Mouse (Mus musculus) midbrain, embryonic 16.5 days (tissue): ENCODE results near the gene Fbxo31. TPM values are rescaled to one million over a fixed set of nuclear protein-coding genes. Genes with fewer than 3 reads are reported as not detected.

Experiments
- ATAC-seq: fragments of 200-750 bp; cut with Nextera tagmentation; 2 replicates; pipeline ENCODE4 v1.8.0; 2017; ENCODE audit warnings: moderate TSS enrichment
- H3K27ac ChIP-seq: fragments of 300-500 bp; sonication (generic); 2 replicates; pipeline ENCODE4 v1.5.1; 2014; ENCODE audit warnings: mild to moderate bottlenecking, low read length, mixed read lengths
- H3K27me3 ChIP-seq: fragments of 300-500 bp; sonication (generic); 2 replicates; pipeline ENCODE4 v1.6.1; 2014; ENCODE audit warnings: low read depth, low read length, mixed read lengths; ENCODE audit not compliant: control insufficient read depth, insufficient read depth
- H3K36me3 ChIP-seq: fragments of 300-500 bp; sonication (generic); 2 replicates; pipeline ENCODE4 v1.6.1; 2014; ENCODE audit warnings: mild to moderate bottlenecking, low read length, moderate library complexity, mixed read lengths; ENCODE audit not compliant: control insufficient read depth, insufficient read depth
- H3K4me1 ChIP-seq: fragments of 300-500 bp; sonication (generic); 2 replicates; pipeline ENCODE4 v1.6.1; 2014; ENCODE audit warnings: mild to moderate bottlenecking, low read length, mixed read lengths; ENCODE audit not compliant: control insufficient read depth, insufficient read depth
- H3K4me2 ChIP-seq: fragments of 300-500 bp; sonication (generic); 2 replicates; pipeline ENCODE4 v1.6.1; 2014; ENCODE audit warnings: mild to moderate bottlenecking, low read length, mixed read lengths
- H3K4me3 ChIP-seq: fragments of 300-500 bp; sonication (generic); 2 replicates; pipeline ENCODE4 v1.5.1; 2014; ENCODE audit warnings: low read depth, mild to moderate bottlenecking, low read length, moderate library complexity, mixed read lengths
- H3K9ac ChIP-seq: fragments of 300-500 bp; sonication (generic); 2 replicates; pipeline ENCODE4 v1.6.1; 2014; ENCODE audit warnings: low read depth, low read length, mixed read lengths
- H3K9me3 ChIP-seq: fragments of 300-500 bp; sonication (generic); replicated peaks from 2 replicates; pipeline ENCODE4 v1.6.1; 2014; ENCODE audit warnings: mild to moderate bottlenecking, low read length, mixed read lengths; ENCODE audit not compliant: control insufficient read depth, poor library complexity, severe bottlenecking
- WGBS: fragments of 180-500 bp; shearing (Covaris S2); extraction: QIAGEN DNeasy Blood & Tissue Kit; methylation state at CpG from one replicate; pipeline ENCODE4 v1.1.7; 2014; 5-methylcytosine and 5-hydroxymethylcytosine counted together
- polyA plus RNA-seq: library from polyadenylated mRNA; unstranded; fragments of >200 nt; fragmentation: Nextera tagmentation; extraction: Ambion mirVana; gene quantifications from 2 replicates; pipeline ENCODE4 v1.2.1, GENCODE M21; 2015

The Fbxo31 gene
- polyA plus RNA-seq, 1 experiment from 2014 or later, result 37.6 TPM

DNA sequence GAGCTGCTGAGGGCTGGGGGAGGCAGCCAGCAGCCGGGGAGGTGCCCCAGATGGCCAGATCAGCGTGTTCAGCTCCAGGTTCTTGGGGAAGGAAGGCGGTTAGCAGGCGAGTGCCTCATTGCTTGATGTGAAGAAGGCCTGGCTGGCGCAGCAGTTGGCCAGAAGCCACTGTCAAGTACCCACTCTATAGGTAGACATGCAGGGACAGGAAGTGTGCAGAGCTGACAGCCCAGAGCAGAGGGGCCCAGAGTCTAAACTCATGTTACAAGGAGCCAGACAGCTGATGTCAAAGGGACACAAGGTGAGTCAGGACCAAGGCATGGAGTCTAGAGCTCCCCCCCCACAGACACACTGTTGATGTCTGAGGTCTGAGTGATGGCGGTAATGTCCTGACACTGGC is 28.6 kb downstream of the Fbxo31 start:
- Histone ChIP-seq H3K9me3 (no peaks in the 10 kb centered on the region), H3K27ac (no peak overlapping the region), H3K4me2 (no peak overlapping the region), H3K4me3 (no peak overlapping the region), H3K9ac (no peak overlapping the region), H3K36me3 (peaks cover 31% of the 10 kb centered on the region), H3K4me1 (no peaks in the 10 kb centered on the region), H3K27me3 (no peaks in the 10 kb centered on the region)
- 90% methylated on average over 6 of the region's 6 CpGs for WGBS
- no peak for ATAC-seq

DNA sequence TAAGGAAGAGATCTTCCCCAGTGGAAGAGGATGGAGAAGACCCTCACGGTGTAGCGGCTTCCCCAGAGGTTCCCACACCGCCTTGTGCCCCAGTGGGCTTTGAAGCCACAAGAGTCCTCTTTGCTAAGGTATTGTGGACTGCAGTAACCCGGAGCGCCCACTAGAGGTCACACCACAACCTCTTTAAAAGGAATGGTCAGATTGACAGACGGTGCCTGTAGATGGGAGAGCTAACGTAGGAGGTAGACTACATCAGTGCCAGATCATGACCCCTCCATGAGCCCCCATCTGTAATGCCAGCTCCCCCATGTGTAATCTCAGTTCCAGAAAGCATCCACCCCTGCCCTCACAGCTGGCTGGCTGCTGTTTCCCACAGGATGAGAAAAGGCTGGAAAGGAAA is 31.5 kb downstream of the Fbxo31 start:
- Histone ChIP-seq H3K9me3 (no peaks in the 10 kb centered on the region), H3K4me3 (no peak overlapping the region), H3K36me3 (peaks cover 6% of the 10 kb centered on the region), H3K9ac (no peak overlapping the region), H3K4me2 (no peak overlapping the region), H3K27me3 (no peaks in the 10 kb centered on the region), H3K27ac (no peak overlapping the region), H3K4me1 (no peaks in the 10 kb centered on the region)
- 5% methylated on average over 7 of the region's 7 CpGs for WGBS
- ATAC-seq, result peak; percentile 58; the same call in 1 of the 2 replicates

DNA sequence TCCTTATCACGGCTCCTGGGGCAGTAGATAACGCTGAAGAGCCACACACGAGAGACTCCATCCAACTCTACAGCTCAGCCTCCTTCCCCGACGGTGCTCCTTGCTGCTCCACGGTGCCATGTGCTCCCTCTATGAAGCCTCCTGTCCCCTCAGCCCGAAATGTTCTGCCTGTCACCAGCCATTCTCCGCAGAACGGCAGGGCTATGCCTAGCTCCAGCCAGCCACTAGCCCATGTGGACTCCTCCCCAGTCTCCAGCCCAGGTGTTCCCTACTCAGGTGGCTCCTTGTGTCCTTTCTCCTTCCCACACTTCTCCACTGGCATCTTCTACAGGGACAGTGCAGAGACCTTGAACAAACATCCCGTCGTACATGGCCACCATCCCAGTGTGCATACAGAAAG is 33.7 kb downstream of the Fbxo31 start:
- H3K27ac ChIP-seq, result no peak overlapping the region
- ATAC-seq, result no peak
- no peak overlapping the region for H3K4me2 ChIP-seq
- no peaks in the 10 kb centered on the region for H3K4me1 ChIP-seq
- no peaks in the 10 kb centered on the region for H3K36me3 ChIP-seq
- H3K4me3 ChIP-seq, result no peak overlapping the region
- H3K9ac ChIP-seq, result no peak overlapping the region
- no peaks in the 10 kb centered on the region for H3K27me3 ChIP-seq
- WGBS, result 82% methylated on average over 11 of the region's 11 CpGs
- H3K9me3 ChIP-seq, result no peaks in the 10 kb centered on the region

DNA sequence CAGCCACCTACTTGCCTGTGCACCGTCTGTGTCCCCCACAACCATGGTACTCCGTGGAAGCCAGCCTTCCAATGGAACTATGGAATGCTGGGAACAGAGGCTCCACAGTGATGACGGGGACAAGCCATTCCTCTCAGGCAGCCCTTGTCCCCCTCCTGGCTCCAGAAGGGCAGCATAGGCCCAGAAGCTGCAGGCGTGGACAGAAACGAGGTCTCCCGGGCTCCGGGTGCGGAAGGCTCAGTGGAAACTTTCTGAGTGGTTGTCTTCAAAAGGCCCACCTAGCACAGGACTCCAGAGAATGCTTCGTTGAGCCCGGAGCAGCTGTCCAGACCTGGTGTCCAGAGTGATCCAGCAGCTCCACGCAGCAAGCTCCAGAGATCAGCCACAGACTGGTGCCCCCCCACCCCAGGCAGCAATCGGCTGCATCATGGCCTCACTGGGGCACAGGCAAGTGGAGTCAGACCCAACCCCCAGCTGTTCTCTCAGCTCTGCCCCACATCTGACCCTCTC is 34.3 kb downstream of the Fbxo31 start, which contains the start of gene 1700018B08Rik:
Gene 1700018B08Rik, minus strand, starts transcription at position 45 of the 510 bp plus-strand sequence.
- H3K27me3 ChIP-seq, result no peaks in the 10 kb centered on the region
- H3K27ac ChIP-seq, result no peak within 1 kb of the TSS
- no peak within 1 kb of the TSS for H3K4me2 ChIP-seq
- H3K4me3 ChIP-seq, result no peak within 1 kb of the TSS
- no peaks in the 10 kb centered on the region for H3K4me1 ChIP-seq
- H3K9me3 ChIP-seq, result no peaks in the 10 kb centered on the region
- 82% methylated on average over 12 of the region's 12 CpGs for WGBS
- ATAC-seq, result no peak
- no peaks in the 10 kb centered on the region for H3K36me3 ChIP-seq
- no peak within 1 kb of the TSS for H3K9ac ChIP-seq

DNA sequence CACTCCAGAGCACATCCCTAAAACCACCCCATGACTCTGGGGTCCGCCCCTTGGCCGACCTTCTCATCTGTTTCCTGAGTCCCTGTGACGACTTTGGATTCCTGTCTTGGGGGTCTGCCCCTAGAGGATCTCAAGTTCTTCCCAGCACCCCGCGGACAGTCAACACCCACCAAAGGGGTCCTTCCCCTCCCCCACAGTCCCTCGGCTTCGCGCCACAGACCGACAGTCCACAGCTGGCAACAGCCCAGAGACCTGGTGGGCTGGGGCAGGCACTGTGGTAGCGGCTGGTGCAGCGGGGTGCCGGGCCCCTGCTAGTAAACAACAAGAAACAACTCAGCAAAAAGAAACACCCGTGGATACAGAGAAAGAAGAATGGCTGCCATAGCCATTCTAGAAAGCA is 35.7 kb downstream of the Fbxo31 start:
- no peaks in the 10 kb centered on the region for H3K4me1 ChIP-seq
- ATAC-seq, result no peak
- no peak overlapping the region for H3K9ac ChIP-seq
- H3K9me3 ChIP-seq, result no peaks in the 10 kb centered on the region
- H3K4me3 ChIP-seq, result no peak overlapping the region
- WGBS, result 56% methylated on average over 13 of the region's 13 CpGs
- H3K27ac ChIP-seq, result no peak overlapping the region
- no peaks in the 10 kb centered on the region; the same call in 1 of the 2 replicates for H3K27me3 ChIP-seq
- no peaks in the 10 kb centered on the region for H3K36me3 ChIP-seq
- no peak overlapping the region for H3K4me2 ChIP-seq

DNA sequence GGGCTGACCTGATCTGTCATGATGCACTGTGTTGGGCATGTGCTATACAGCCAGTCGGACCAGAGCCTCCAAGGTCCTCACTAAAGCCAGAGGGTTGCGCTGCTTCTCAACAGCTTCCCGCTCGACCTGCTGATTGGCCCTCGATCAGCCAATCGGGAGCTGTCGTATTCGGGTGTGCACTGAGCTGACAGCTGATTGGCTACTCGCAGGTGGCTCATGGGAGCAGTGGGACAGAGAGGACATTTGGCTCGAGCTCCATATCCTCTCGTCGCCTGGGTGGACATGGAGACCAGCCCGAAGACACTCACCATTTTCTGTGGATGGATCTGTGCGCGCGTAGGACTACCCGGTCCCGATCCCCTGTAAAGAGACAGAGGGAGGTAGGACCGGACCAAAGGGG is 36.7 kb downstream of the Fbxo31 start:
- no peak overlapping the region for H3K27ac ChIP-seq
- H3K4me3 ChIP-seq, result no peak overlapping the region
- H3K27me3 ChIP-seq, result no peaks in the 10 kb centered on the region; the same call in 1 of the 2 replicates
- no peak for ATAC-seq
- no peaks in the 10 kb centered on the region for H3K9me3 ChIP-seq
- no peaks in the 10 kb centered on the region for H3K36me3 ChIP-seq
- WGBS, result 87% methylated on average over 19 of the region's 19 CpGs
- no peak overlapping the region for H3K4me2 ChIP-seq
- no peak overlapping the region for H3K9ac ChIP-seq
- no peaks in the 10 kb centered on the region for H3K4me1 ChIP-seq

DNA sequence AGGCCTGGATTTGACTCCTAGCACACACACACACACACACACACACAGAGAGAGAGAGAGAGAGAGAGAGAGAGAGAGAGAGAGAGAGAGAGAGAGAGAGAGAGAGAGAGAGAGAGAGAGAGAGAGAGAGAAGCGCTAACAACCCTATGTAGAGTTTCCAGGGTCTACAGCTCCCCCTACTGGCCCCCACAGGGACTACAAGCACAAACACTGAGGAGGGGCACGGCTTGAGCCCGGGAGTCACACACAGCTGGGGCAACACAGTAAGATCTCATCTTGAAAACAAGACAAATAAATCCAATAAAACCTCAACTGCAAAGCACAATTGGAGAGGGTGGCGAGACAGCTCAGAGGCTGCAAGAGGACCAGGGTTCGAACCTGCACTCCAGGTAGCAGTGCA is 46.2 kb downstream of the Fbxo31 start:
- WGBS, result 60% methylated on average over 5 of the region's 5 CpGs
- no peak overlapping the region for H3K27ac ChIP-seq
- H3K4me3 ChIP-seq, result no peak overlapping the region

DNA sequence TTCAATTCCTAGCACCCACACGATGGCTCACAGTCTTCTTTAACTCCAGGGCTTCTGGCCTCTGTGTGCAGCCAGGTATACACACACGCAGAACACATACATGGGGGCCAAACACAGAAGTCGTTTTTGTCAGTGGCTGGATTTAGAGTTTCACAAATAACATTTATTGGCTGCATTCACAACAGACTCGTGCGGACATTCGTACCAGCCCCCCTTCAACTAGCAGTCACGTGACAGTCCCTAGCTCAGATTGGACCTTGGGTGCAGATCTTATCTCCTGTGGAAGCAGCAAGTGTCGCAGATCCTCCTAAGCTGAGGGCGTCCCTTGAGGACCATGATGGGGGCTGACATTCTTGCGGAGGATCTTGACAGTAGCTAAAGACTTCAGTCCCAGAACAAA is 48.0 kb downstream of the Fbxo31 start:
- Histone ChIP-seq H3K4me3 (no peak overlapping the region), H3K27ac (no peak overlapping the region), H3K27me3 (no peaks in the 10 kb centered on the region), H3K9me3 (no peaks in the 10 kb centered on the region), H3K9ac (no peak overlapping the region), H3K4me2 (no peak overlapping the region), H3K36me3 (no peaks in the 10 kb centered on the region), H3K4me1 (no peaks in the 10 kb centered on the region)
- ATAC-seq, result no peak
- WGBS, result 82% methylated on average over 10 of the region's 10 CpGs

More for the DNA sequence above, 46.2 kb downstream of the Fbxo31 start:
- no peak for ATAC-seq
- Histone ChIP-seq H3K27me3 (no peaks in the 10 kb centered on the region), H3K9ac (no peak overlapping the region), H3K9me3 (no peaks in the 10 kb centered on the region), H3K4me2 (no peak overlapping the region), H3K4me1 (no peaks in the 10 kb centered on the region), H3K36me3 (no peaks in the 10 kb centered on the region)

DNA sequence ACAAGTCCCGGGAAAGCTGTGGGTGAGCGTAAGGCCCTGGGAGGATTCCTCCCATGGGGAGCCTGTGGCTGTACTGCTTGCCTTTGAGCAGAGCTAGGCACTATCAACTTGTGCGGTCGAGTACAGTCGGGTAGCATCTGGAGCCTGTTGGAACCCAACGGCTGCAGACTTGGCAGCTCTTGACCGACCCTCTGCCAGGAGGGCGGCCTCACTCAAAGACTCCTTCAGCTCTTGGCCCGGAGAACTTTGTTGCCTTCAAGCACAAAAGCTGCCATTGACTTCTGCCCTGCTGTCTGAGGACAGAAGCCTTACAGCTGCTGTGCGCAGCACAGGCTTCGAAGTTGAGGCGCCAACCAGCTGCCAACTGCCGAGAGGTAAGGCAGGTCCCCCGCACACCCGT is 49.8 kb downstream of the Fbxo31 start:
- Histone ChIP-seq H3K4me2 (no peak overlapping the region), H3K27me3 (0 out of 2 replicates have a peak, but pooled peaks cover 3% of the 10 kb centered on the region), H3K36me3 (no peaks in the 10 kb centered on the region), H3K9ac (no peak overlapping the region), H3K4me3 (no peak overlapping the region), H3K9me3 (no peaks in the 10 kb centered on the region), H3K27ac (no peak overlapping the region), H3K4me1 (no peaks in the 10 kb centered on the region)
- no peak for ATAC-seq
- 90% methylated on average over 15 of the region's 15 CpGs for WGBS
